Mouse (Mus musculus): ENCODE measurements around the gene Prpf18. TPM values are rescaled to one million over a fixed set of nuclear protein-coding genes. Genes with fewer than 3 reads are reported as not detected.
A peak's percentile ranks its signal among the peaks of the same experiment; 100 is the strongest.

Gene Prpf18
- polyA plus RNA-seq, 1 experiment from 2014 or later = 41.5 TPM

DNA sequence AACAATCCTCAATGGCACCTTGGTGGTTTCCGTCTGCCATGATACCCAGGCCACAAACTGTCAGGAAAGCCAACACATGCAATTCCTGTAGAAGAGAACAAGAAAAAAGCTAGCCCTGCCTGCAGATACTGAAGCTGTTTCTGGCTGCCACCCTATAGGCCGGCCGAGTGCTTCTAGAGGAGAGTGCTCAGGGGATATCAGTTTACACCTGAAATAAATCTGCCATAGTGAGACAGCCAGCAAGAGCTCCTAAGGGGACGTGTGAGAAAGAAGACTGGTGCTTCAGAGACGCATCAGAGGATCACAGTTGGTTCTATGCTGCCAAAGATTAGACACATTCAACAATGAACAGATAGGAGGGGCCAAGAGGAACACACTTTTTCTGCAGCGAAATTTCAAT lies 40.6 kb downstream of the Prpf18 start:
- no peak overlapping the region for H3K27ac ChIP-seq (replicated peaks; ENCODE audit: low read depth, low read length)
- no peak overlapping the region for H3K9ac ChIP-seq (ENCODE audit: low read length)
- DNase-seq (ENCODE audit: low spot score) (no peak), ATAC-seq (ENCODE audit: insufficient number of reproducible peaks, low FRiP score, low TSS enrichment, low read depth) (no peak)
- H3K9me3 ChIP-seq (ENCODE audit: control insufficient read depth, low read length) = no peaks in the 10 kb centered on the region
- no peaks in the 10 kb centered on the region for H3K27me3 ChIP-seq (ENCODE audit: control insufficient read depth, insufficient read depth, low read length)
- peaks cover 17% of the 10 kb centered on the region; the same call in 1 of the 2 replicates for H3K36me3 ChIP-seq (ENCODE audit: control insufficient read depth, insufficient read depth, low read length)
- H3K4me3 ChIP-seq (ENCODE audit: low read depth, low read length) = no peak overlapping the region
- H3K4me2 ChIP-seq (ENCODE audit: low read depth, severe bottlenecking) = no peak overlapping the region
- WGBS = 57% methylated on average over 6 of the region's 6 CpGs
- no peaks in the 10 kb centered on the region; the same call in 1 of the 2 replicates for H3K4me1 ChIP-seq (ENCODE audit: control insufficient read depth, insufficient read depth, low read length)

DNA sequence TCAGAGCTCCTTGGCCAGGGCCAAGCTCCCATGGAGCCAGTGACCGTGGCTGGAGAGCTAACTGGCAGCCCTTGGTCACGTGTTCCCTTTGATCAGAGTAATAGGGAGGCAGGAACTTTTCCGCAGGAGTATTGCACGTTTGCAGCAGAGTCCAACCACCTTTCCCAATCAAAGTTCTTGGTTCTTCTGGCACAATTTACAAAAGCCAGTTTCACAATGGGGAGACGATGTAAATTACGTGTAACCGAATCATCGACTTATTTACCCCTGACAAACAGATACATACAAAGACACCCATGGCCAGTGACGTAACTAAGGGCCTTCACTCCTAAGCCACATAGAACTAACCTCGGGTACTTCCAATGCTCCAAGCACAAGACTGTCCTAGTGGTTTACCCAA lies 42.5 kb downstream of the Prpf18 start:
- 76% methylated on average over 10 of the region's 10 CpGs for WGBS
- no peaks in the 10 kb centered on the region for H3K27me3 ChIP-seq (ENCODE audit: control insufficient read depth, insufficient read depth, low read length)
- no peak for ATAC-seq (ENCODE audit: insufficient number of reproducible peaks, low FRiP score, low TSS enrichment, low read depth)
- H3K4me2 ChIP-seq (ENCODE audit: low read depth, severe bottlenecking) = no peak overlapping the region
- DNase-seq (ENCODE audit: low spot score) = no peak
- no peak overlapping the region for H3K4me3 ChIP-seq (ENCODE audit: low read depth, low read length)
- H3K9ac ChIP-seq (ENCODE audit: low read length) = no peak overlapping the region
- H3K4me1 ChIP-seq (ENCODE audit: control insufficient read depth, insufficient read depth, low read length) = no peaks in the 10 kb centered on the region; the same call in 1 of the 2 replicates
- no peak overlapping the region for H3K27ac ChIP-seq (replicated peaks; ENCODE audit: low read depth, low read length)
- no peaks in the 10 kb centered on the region for H3K9me3 ChIP-seq (ENCODE audit: control insufficient read depth, low read length)
- H3K36me3 ChIP-seq (ENCODE audit: control insufficient read depth, insufficient read depth, low read length) = peaks cover 23% of the 10 kb centered on the region; the same call in 1 of the 2 replicates

DNA sequence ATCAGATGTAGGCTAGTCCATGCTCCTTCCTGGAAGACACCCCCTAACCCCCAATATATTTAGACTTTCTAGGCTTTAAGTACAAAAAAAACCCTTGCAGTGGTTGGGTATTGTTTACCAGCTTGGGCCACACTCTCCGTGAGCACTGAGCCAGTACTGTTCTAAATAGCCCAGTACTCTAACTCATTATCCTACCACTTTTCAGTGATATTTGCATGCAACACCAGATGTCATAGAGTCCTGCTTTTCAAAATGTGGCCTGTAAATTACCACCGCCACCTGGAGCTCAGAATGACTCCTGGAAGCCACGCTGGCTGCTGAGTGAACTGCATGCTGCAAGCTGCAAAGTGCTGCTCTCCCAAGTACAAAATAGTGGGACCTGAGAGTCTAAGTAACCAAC lies 43.7 kb downstream of the Prpf18 start:
- DNase-seq (ENCODE audit: low spot score) (no peak), ATAC-seq (ENCODE audit: insufficient number of reproducible peaks, low FRiP score, low TSS enrichment, low read depth) (no peak)
- Histone ChIP-seq H3K9me3 (ENCODE audit: control insufficient read depth, low read length) (no peaks in the 10 kb centered on the region), H3K4me3 (ENCODE audit: low read depth, low read length) (no peak overlapping the region), H3K27ac (replicated peaks; ENCODE audit: low read depth, low read length) (no peak overlapping the region), H3K4me2 (ENCODE audit: low read depth, severe bottlenecking) (no peak overlapping the region), H3K27me3 (ENCODE audit: control insufficient read depth, insufficient read depth, low read length) (no peaks in the 10 kb centered on the region), H3K9ac (ENCODE audit: low read length) (no peak overlapping the region), H3K4me1 (ENCODE audit: control insufficient read depth, insufficient read depth, low read length) (no peaks in the 10 kb centered on the region; the same call in 1 of the 2 replicates), H3K36me3 (ENCODE audit: control insufficient read depth, insufficient read depth, low read length) (peaks cover 30% of the 10 kb centered on the region)
- WGBS = 71% methylated on average over 3 of the region's 3 CpGs

DNA sequence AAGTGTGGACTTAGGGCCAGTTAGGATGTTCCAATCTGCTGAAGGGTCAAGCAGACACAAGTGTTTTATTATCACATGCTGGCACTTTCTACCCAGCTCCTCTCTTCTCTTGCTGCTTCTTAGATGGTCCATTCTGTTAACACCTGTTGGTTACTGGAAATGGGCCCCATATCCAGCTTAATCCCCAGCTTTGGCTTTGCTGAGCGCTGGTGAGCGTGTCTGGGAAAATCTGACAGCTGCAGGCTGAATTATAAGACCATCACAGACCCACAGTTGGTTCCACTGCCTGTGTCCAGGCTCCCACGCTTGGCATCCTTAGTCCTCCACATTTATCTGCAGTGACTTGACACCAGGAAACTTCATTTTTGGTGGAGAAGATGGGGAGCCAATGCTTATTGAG lies 45.4 kb downstream of the Prpf18 start:
- Histone ChIP-seq H3K9me3 (ENCODE audit: control insufficient read depth, low read length) (no peaks in the 10 kb centered on the region), H3K4me2 (ENCODE audit: low read depth, severe bottlenecking) (no peak overlapping the region), H3K36me3 (ENCODE audit: control insufficient read depth, insufficient read depth, low read length) (peaks cover 27% of the 10 kb centered on the region), H3K4me1 (ENCODE audit: control insufficient read depth, insufficient read depth, low read length) (no peaks in the 10 kb centered on the region; the same call in 1 of the 2 replicates), H3K9ac (ENCODE audit: low read length) (no peak overlapping the region), H3K27ac (replicated peaks; ENCODE audit: low read depth, low read length) (no peak overlapping the region), H3K4me3 (ENCODE audit: low read depth, low read length) (no peak overlapping the region), H3K27me3 (ENCODE audit: control insufficient read depth, insufficient read depth, low read length) (no peaks in the 10 kb centered on the region)
- ATAC-seq (ENCODE audit: insufficient number of reproducible peaks, low FRiP score, low TSS enrichment, low read depth) (no peak), DNase-seq (ENCODE audit: low spot score) (no peak)
- WGBS = 90% methylated on average over 3 of the region's 3 CpGs

DNA sequence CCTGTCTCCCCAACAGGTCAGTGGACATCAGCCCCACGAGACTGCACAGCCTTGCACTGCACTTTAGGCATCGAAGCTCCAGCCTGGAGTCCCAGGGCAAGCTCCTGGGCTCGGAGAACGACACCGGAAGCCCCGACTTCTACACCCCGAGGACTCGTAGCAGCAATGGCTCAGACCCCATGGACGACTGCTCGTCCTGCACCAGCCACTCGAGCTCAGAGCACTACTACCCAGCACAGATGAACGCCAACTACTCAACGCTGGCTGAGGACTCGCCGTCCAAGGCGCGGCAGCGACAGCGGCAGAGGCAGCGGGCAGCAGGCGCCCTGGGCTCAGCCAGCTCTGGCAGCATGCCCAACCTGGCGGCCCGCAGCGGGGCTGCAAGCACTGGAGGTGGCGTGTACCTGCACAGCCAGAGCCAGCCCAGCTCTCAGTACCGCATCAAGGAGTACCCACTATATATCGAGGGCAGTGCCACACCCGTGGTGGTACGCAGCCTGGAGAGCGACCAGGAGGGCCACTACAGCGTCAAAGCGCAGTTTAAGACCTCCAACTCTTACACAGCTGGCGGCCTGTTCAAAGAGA lies 48.5 kb downstream of the Prpf18 start:
- ATAC-seq (ENCODE audit: insufficient number of reproducible peaks, low FRiP score, low TSS enrichment, low read depth) = no peak
- WGBS = 81% methylated on average over 33 of the region's 33 CpGs
- H3K4me3 ChIP-seq (ENCODE audit: low read depth, low read length) = no peak overlapping the region
- H3K4me2 ChIP-seq (ENCODE audit: low read depth, severe bottlenecking) = no peak overlapping the region
- no peak overlapping the region for H3K9ac ChIP-seq (ENCODE audit: low read length)
- H3K36me3 ChIP-seq (ENCODE audit: control insufficient read depth, insufficient read depth, low read length) = peaks cover 20% of the 10 kb centered on the region
- no peaks in the 10 kb centered on the region for H3K9me3 ChIP-seq (ENCODE audit: control insufficient read depth, low read length)
- peaks cover 6% of the 10 kb centered on the region; the same call in 1 of the 2 replicates for H3K4me1 ChIP-seq (ENCODE audit: control insufficient read depth, insufficient read depth, low read length)
- H3K27ac ChIP-seq (replicated peaks; ENCODE audit: low read depth, low read length) = no peak overlapping the region
- no peak for DNase-seq (ENCODE audit: low spot score)
- H3K27me3 ChIP-seq (ENCODE audit: control insufficient read depth, insufficient read depth, low read length) = no peaks in the 10 kb centered on the region

DNA sequence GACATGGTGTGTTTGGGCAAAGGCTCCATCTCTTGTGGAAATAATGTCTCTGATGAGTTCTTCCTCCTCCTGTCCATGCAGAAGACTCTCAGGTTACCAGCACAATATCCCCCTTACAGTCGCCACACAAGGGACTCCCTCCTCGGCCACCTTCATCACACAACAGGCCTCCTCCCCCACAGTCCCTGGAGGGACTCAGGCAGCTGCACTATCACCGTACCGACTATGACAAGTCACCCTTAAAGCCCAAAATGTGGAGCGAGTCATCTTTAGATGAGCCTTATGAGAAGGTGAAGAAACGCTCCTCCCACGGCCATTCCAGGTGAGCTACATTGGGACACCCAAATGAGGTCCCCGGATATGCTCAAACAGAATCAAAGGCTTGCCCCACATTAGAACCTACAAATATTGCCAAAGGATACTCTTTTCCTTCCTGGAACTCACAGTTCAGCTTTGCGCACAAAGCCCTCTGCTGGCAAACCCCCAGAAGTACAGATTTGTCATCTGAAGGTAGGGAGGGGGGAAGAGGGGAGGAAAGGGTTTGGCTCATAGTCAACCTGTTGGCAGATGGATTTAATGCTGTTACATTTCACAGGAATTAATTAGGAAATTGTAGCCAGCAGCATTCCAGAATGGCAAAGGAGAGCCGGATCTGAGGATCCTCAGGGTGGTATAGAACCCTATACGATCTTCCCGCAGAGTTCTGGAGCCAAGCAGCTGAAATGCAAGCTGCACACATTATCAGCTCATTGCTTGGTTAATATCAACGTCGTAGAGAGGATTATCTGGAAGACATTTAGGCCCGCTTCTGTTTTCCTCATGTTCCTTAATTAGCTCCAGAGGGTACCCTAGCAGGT lies 50.7 kb downstream of the Prpf18 start:
- peak; percentile 69 for DNase-seq (ENCODE audit: low spot score)
- WGBS = 39% methylated on average over 15 of the region's 15 CpGs
- no peaks in the 10 kb centered on the region for H3K9me3 ChIP-seq (ENCODE audit: control insufficient read depth, low read length)
- H3K4me3 ChIP-seq (ENCODE audit: low read depth, low read length) = no peak overlapping the region
- no peak overlapping the region for H3K27ac ChIP-seq (replicated peaks; ENCODE audit: low read depth, low read length)
- peaks cover 6% of the 10 kb centered on the region; the same call in 1 of the 2 replicates for H3K4me1 ChIP-seq (ENCODE audit: control insufficient read depth, insufficient read depth, low read length)
- H3K27me3 ChIP-seq (ENCODE audit: control insufficient read depth, insufficient read depth, low read length) = no peaks in the 10 kb centered on the region
- no peak overlapping the region for H3K9ac ChIP-seq (ENCODE audit: low read length)
- no peak overlapping the region for H3K4me2 ChIP-seq (ENCODE audit: low read depth, severe bottlenecking)
- H3K36me3 ChIP-seq (ENCODE audit: control insufficient read depth, insufficient read depth, low read length) = peaks cover 22% of the 10 kb centered on the region
- no peak for ATAC-seq (ENCODE audit: insufficient number of reproducible peaks, low FRiP score, low TSS enrichment, low read depth)

DNA sequence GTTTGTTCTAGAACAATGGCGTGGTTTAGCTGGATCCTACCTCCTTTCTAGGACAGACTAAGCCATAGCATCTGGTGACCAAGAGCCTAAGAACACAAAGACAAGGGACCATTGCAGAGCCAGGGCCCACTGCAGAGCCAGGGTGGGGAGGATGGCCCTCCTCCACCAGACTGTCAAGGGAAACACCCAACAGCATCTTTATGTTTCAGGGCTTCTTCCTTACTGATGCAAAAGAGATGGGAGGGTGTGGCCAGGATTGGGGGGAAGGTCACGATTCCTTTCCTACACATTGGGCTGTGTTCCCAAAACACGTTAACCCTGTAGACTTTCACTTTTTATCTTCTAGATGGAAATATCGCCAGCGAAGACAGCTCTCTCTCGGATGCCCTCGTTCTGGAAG lies 54.9 kb downstream of the Prpf18 start:
- H3K27me3 ChIP-seq (ENCODE audit: control insufficient read depth, insufficient read depth, low read length) = no peaks in the 10 kb centered on the region
- no peak overlapping the region for H3K4me2 ChIP-seq (ENCODE audit: low read depth, severe bottlenecking)
- no peak overlapping the region for H3K27ac ChIP-seq (replicated peaks; ENCODE audit: low read depth, low read length)
- H3K36me3 ChIP-seq (ENCODE audit: control insufficient read depth, insufficient read depth, low read length) = peaks cover 29% of the 10 kb centered on the region
- DNase-seq (ENCODE audit: low spot score) (no peak), ATAC-seq (ENCODE audit: insufficient number of reproducible peaks, low FRiP score, low TSS enrichment, low read depth) (no peak)
- no peak overlapping the region for H3K4me3 ChIP-seq (ENCODE audit: low read depth, low read length)
- H3K9me3 ChIP-seq (ENCODE audit: control insufficient read depth, low read length) = no peaks in the 10 kb centered on the region
- 94% methylated on average over 7 of the region's 7 CpGs for WGBS
- H3K4me1 ChIP-seq (ENCODE audit: control insufficient read depth, insufficient read depth, low read length) = peaks cover 6% of the 10 kb centered on the region; the same call in 1 of the 2 replicates
- no peak overlapping the region for H3K9ac ChIP-seq (ENCODE audit: low read length)

DNA sequence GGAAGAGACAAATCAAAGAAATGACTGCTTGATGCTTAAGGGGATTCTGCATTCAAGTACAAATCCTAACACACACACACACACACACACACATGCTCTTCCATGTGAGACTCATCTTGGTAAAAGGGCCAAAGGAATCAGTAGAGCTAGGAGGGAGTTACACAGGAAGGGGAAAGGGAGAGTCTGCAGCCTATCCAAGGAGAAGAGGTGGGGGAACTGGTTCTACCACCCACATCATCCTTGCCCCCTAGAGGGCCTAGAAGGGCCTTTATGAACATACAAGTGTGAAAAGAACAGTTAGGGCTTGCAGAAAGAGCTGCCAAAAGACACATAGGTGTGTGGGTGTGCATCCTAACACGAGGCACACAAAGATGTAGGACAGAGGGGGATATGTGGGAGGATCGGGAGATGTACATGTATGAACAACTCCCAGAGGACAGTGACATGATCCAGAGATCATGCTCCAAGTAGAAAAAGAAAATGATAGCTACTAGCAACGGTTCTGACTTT lies 58.0 kb downstream of the Prpf18 start:
- H3K27ac ChIP-seq (replicated peaks; ENCODE audit: low read depth, low read length) = 0 out of 2 replicates have a peak overlapping the region, but pooled peaks have one; percentile 5
- no peak for ATAC-seq (ENCODE audit: insufficient number of reproducible peaks, low FRiP score, low TSS enrichment, low read depth)
- H3K9me3 ChIP-seq (ENCODE audit: control insufficient read depth, low read length) = no peaks in the 10 kb centered on the region; the same call in 1 of the 2 replicates
- no peaks in the 10 kb centered on the region for H3K27me3 ChIP-seq (ENCODE audit: control insufficient read depth, insufficient read depth, low read length)
- no peak overlapping the region for H3K4me3 ChIP-seq (ENCODE audit: low read depth, low read length)
- peaks cover 39% of the 10 kb centered on the region for H3K36me3 ChIP-seq (ENCODE audit: control insufficient read depth, insufficient read depth, low read length)
- no peak overlapping the region for H3K9ac ChIP-seq (ENCODE audit: low read length)
- peaks cover 10% of the 10 kb centered on the region for H3K4me1 ChIP-seq (ENCODE audit: control insufficient read depth, insufficient read depth, low read length)
- DNase-seq (ENCODE audit: low spot score) = no peak
- no peak overlapping the region for H3K4me2 ChIP-seq (ENCODE audit: low read depth, severe bottlenecking)
- WGBS = 94% methylated on average over 3 of the region's 3 CpGs
